Mouse (Mus musculus) bone marrow macrophage, adult 2 months (primary cell): Measurements from ENCODE around the gene Slc30a1.

ENCODE experiments used
- CTCF ChIP-seq: IDR thresholded peaks from 2 replicates; pipeline ENCODE4 v1.5.1; 2012; ENCODE audit warnings: low read depth, mild to moderate bottlenecking, low read length, moderate library complexity
- POLR2A ChIP-seq: IDR thresholded peaks from 2 replicates; pipeline ENCODE4 v1.6.1; 2012; ENCODE audit warnings: mild to moderate bottlenecking, low read depth, low read length, borderline replicate concordance

GRCm38 (mm10) chr1:191956871-191957270 is 50.3 kb downstream of the Slc30a1 start:
- TF ChIP-seq CTCF (no peak), POLR2A (no peak)
